Mouse (Mus musculus) layer of hippocampus, adult 18-20 months (tissue): Measurements from ENCODE around the gene Dcst1. TPM values are rescaled to one million over a fixed set of nuclear protein-coding genes. Genes with fewer than 3 reads are reported as not detected.

Source experiments
- DNase-seq, 2 experiments: peaks; one replicate each; pipeline ENCODE4 v3.0.0; 2022; ENCODE audit warnings: low spot score in 2 of 2
- total RNA-seq, 2 experiments: library from RNA; stranded (reverse); gene quantifications; 2 replicates each; pipeline ENCODE4 v1.2.3; 2021

The Dcst1 gene
- total RNA-seq, 2 experiments from 2014 or later: not detected

GRCm38 (mm10) chr3:89365486-89366414 is 697 bp upstream of the Dcst1 start:
- DNase-seq: no peak

- no peak for DNase-seq
Measured at GRCm38 (mm10) chr3:89364631-89365030, 422 bp downstream of the Dcst1 start.

DNA sequence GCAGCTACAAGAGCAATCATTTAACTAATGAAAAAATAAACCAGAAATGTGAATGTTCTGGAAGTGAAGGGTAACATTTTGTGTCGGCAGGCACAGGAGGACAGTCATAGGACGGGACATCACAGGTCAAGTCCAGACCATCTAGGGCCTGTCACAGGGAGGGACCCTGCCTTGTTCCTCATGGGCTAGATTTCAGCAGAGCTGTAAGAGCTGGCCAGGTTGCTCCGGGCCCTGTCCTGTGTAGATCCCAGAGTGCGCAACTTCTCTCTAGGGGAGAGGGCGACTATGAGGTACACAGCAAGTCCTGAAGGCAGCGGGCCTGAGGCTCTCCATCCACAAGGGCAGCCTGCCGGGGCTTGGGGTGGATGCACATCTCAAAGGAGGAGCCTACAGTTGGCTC is 3.4 kb downstream of the Dcst1 start, which contains the start of gene Dcst2:
Gene Dcst2 (plus strand): TSS at position 301 of the 400 bp plus-strand sequence.
- no peak for DNase-seq

GRCm38 (mm10) chr3:89360237-89360636 is 4.8 kb downstream of the Dcst1 start:
- DNase-seq: no peak

DNA sequence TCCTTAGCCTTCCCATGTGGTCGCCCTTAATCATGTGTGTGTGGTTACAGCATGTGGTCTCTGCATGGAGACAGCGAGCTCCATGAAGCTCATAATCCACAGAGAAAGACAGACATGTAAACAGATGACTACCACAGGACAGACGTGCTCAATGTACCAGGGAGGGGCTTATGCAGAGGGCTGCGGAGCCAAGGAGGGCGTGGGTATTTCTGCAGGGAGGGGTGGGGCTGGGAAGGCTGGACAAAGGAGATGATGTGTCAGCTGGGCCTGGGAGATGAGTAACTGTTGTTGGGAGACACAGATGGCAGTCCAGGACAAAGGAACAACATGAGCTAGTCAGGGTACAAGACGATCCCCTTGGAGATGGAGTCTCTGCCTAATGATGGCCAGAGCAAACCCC is 5.4 kb downstream of the Dcst1 start:
- DNase-seq: peak in 1 of 2 experiments; percentile 36

DNA sequence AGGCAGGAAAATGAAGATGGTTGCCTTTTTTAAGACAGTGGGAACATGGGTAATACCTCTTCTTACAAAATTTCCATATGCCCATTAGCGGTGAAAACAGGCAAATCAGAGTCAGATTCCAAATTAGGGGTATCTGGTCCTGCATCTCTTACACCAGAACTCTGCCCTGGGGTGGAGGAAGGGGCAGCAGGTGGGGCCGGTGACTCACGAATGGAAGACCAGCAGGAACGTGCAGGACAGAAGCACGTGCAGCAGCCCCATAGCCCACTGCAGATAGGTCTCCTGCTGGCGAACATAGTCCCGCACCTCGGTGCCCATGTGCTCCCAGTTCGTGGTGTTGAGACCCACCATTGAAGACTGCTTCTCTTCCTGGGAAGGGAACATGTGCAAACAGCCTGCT is 9.0 kb downstream of the Dcst1 start:
- no peak for DNase-seq

DNA sequence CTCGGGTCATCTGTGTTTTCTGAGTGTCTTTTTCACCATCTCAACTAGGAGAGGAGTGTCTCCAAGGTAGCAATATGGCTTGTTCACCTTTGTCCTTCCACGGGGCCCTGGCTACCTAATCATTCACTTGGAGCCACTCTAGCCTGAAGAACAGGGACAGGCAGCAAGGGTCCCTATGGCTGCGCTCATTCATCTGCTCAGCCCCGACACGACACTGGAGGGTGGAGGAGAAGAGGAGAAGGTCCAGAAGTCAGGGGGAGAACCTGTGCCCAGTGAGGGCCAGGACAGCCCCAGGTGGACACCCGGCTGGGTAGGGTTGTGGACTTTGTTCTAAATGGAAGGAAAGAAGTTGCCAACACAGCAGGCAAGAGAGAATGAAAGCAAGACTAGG is 9.5 kb downstream of the Dcst1 start:
- DNase-seq: no peak

- peak; percentile 80 to 93 for DNase-seq
Measured at GRCm38 (mm10) chr3:89354816-89355511, 10.1 kb downstream of the Dcst1 start.

GRCm38 (mm10) chr3:89351271-89351670 is 13.8 kb downstream of the Dcst1 start:
- no peak for DNase-seq

GRCm38 (mm10) chr3:89349869-89350501 is 15.1 kb downstream of the Dcst1 start, which contains the start of gene Adam15:
Adam15 (minus strand) TSS chr3:89349996.
- DNase-seq: peak; percentile 85 to 93

DNA sequence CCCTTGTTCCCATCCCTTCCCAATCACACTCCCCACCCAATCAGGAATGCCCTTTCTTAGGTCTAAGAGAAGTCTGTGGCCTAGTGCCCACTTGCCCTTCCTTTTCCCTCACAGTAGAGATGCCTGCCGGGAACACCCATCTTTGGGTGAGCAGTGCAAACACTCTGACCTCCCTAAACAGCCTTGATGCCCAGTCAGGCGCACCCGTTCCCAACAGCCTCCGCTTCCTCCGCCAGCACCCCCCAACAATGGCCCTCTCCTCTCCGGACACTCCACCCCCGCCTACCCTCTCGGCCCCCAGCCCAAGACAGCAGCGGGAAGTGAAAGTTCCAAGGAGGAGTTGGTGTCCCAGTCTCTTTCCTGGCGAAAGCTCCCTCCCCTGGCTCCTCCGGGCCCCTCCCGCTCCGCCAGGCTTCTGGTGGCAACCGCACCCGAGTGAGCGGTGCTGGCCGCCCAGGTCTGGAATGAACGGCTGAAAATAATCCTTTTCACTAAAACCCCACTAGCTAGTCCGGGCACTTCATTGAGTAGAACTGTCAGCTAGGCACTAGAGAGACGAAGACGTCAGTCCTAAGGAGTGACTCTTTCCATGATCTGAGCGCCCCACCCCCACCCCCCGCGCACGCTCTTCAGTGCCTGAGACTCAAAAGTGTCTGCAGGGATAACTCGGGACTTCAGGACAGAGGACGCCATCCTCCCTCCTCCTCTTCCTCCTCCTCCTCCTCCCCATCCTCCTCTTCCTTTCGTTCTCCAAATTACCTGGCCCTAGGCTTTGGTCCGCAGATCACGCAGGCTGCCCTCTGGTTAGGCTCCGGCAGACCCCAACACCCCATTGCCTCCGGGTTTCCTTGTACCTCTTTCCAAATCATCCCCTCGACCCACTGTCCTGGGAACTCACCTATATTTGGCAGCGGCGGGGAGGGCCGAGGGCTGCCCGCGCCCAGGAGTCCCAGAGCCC is 15.9 kb downstream of the Dcst1 start:
- DNase-seq: no peak

DNA sequence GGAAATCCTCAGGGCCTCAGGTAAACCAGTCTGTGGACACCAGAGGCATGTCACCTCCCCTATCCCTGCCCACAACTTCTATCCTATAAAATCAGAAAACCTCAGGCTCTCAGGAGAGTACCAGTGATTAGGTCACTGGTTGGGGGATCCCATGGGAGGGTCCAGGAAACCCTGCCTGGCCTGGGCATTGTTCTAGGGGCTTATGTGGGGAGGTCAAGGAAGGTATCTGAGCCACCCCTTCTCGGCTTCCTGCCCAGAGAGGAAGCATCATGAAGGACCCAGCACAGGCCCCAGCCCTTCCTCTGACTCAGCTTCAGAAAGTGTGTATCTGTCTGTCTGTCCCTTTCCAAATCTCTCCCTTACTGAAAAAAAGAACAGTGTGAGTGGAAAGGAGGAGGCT is 17.1 kb downstream of the Dcst1 start:
- DNase-seq: no peak

DNA sequence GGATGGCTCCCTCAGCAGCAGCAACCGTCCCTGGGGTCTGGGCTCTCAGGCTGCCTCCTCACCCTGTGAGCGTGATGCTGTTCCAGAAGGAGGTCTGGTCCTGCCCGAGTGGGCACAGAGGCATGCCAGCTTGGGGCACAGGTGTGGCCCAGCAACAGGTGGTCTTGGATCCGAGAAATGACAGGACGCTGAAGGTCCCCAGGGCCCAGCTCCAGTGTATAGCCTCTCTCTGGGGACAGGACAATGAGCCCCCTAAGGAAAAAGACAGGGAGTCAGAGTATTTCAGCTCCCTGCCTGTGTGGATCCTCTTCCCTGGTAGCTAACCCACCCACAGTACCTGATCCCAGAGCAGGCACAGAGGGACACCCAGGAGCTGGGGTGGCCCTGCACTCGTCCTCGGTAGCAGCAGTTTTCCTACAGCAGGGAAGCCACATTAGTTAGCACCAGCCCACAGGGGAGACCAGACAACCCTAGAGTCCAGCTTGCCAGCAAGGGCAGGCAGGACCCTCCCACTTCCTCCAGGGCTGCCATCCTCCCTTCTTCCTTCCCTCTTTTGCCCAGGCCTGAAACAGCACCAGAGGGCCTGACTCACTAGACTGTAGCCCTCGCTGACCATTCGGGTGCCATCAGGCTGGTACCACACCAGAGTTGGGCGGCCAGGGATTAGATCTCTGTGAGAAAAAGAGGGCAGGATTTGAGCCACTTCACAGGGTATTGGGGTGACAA is 18.1 kb downstream of the Dcst1 start:
- no peak for DNase-seq

DNA sequence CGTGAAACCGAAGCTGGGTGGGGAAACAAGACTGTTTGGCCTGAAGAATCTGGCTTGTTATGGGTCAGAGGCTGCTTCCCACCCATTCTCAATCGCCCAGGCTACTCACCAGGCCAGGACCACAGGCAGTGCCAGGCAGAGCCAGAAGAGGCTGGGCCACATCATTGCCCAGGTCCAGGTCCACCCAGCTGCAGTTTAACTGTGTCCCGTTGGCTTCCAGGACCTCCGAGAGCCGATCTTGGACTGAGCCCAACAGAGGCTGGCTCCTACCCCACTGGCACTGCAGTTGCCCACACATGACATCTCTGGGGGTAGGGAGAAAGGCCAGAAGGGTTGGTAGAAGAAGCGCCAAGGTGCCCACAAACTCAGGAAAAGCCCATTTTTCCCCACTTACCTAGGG is 21.8 kb downstream of the Dcst1 start:
- DNase-seq: no peak

DNA sequence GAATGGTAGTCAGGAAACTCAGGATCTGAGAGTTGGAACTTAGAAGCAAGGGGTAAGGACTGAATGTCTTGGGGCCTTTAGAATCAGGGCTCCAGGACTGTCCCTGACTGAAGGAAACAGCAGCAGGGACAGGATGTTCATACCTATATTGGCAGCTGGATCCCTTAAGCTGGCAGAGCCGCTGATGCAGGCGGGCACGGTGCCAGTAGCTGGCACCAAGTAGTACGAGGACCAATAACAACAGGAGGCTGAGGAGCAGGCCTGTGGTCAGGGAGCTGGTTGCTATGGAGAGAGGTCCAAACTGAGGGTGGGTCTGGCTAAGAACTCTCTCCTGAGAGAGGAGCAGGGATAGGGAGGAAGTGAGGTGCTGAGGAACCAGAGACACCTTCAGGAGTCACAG is 23.3 kb downstream of the Dcst1 start:
- no peak for DNase-seq

DNA sequence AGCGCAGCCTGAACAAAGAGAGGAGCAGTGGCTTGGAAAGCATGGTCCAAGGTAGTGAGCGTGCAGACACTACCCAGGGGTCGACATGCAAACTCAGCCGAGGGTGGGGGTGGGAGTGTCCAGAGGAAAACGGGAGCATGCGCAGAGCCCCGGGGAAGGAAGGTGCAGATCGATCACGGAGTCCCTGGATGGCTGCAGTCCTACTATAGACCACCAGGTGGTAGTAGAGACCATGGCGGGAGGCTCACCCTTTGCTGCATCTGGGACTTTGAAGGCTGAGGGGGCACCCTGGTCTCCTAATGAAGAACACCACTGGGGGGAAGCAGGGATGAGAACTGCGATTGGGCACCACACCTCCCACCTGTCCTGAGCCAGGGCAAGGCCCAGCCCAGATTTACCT is 24.6 kb downstream of the Dcst1 start:
- DNase-seq: peak; percentile 69 to 81

DNA sequence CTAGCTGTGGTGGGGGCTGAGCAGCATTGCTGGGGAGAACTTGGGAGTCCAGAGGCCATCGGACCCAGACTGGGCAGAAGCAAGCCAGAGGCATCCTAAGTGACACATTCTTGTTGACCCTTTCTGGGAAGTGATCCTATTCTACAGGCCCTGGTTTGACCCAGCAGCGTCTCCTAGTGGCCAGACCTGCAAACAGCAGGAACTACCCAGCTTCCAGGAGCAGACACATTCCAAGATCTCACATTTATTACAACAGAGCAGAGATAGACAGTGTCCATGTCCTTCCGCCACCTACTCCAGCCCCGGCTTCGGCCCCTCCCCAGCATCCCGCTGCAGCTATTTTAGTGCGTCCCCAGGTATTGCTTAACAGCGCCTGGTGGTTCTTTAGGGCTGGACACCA is 25.6 kb downstream of the Dcst1 start:
- peak; percentile 56 to 87 for DNase-seq

GRCm38 (mm10) chr3:89337721-89338578 is 27.1 kb downstream of the Dcst1 start, which contains the start of gene Efna4:
Efna4 (minus strand) TSS chr3:89338028.
- DNase-seq: no peak
